Mouse (Mus musculus) gastrocnemius, adult 18-20 months (tissue): ENCODE data around the gene Mettl15. TPM values are rescaled to one million over a fixed set of nuclear protein-coding genes. Genes with fewer than 3 reads are reported as not detected.
"Not testable (repeated sequence)": the region's sequence is repeated elsewhere in the genome, so short reads cannot be mapped to it uniquely, and the experiment has no call there.

ENCODE experiments used
- DNase-seq: peaks from one replicate; pipeline ENCODE4 v3.0.0; 2021; ENCODE audit warnings: low spot score
- long read RNA-seq, 2 experiments: library from polyadenylated mRNA; stranded (forward); transcript quantifications; one replicate each; pipeline ENCODE4 v2.0.0; 2021
- total RNA-seq, 2 experiments: library from RNA; stranded (reverse); gene quantifications; 2 replicates each; pipeline ENCODE4 v1.2.3; 2021

The Mettl15 gene
- 1 to 10 TPM; 5.6 to 6.5 TPM for total RNA-seq
- long read RNA-seq, experiment 1, partial matches to known transcripts = 0 of 7 reads
- long read RNA-seq, experiment 1, other reads (novel, unspliced or antisense) = 5 of 7 reads
- long read RNA-seq, experiment 2, partial matches to known transcripts = 0 of 6 reads
- long read RNA-seq, experiment 2, other reads (novel, unspliced or antisense) = 4 of 6 reads

DNA sequence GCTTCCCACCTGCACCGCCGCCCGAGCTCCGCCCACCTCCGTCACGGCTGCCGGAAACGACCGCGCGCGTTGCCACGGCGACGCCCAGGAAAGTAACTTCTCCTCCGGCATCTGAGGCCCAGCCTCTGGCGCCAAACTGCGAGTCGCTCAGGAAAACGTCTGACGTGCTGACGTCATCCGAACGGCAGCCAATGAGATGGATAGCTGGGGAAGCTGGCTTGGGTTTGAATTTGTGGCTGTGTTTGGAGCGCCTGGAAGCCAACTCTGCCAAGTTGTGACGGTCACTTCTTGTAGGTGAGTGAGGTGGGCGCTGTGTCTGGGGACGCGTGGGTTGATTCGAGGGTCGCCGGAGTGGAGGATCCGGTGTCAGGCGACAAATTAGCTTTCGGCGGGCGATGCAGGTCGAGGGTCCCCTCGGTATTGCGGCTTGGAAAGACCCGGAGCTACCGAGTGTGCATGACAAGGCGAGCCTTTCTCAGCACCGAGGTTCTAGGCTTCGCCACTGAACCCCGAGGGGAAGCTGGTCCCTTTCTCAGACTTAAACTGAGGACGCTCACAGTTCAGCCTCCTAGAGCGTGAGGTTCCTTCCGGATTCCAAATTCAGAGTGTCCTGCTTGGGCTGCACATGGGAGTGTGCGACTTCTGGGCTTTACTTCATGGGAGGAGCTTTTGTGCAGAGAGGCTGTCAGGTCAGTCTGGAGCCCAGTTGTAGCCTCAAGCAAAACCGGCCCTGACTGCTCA lies at the start of gene Mettl15, which contains the start of gene Kif18a:
TSS of gene Mettl15 (minus strand) at position 149 of the 741 bp plus-strand sequence.
TSS of gene Kif18a (plus strand) at position 139 of the 741 bp plus-strand sequence.
- DNase-seq = peak; percentile 93

GRCm38 (mm10) chr2:109311369-109311768 lies 30.8 kb upstream of the Mettl15 start:
- no peak for DNase-seq

- DNase-seq = no peak
These were observed 23.1 kb upstream of the Mettl15 start for GRCm38 (mm10) chr2:109303638-109304037.

DNA sequence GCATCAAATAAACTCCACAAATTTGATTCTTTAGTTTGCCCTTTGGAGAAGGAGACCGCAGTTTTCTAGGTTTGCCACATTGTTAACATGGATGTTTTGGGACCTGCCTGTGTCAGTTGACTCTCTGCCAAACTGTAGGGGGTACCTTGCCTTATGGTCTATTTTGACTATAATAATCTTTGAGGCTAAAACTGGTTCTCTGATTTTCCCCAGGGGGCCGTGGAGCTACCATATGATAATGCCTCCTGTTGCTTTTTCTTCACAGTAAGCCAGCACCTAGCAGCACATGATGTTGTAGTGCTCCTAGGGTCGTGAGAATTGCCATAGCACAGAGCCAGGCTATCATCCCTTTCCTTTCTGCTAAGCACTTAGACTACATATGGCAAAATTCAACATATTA lies 21.7 kb upstream of the Mettl15 start:
- no peak for DNase-seq

DNA sequence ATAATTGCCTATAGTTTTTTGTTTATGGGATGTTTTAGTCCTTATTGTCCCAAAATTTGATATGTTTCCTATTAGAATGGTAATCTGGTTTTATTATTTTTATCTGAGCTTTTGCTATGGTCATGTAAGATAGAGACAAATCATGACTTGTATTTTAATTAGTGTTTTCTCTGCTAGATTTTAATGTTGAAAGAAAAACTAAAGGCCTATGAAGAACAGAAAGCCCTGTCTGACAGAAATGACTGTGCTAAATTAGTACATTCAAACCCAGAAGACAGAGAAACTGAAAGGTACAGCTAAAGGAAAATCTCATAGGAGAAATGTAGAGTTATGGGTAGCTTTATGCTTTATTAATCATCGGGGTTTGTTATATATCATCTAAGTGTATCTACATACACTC lies 17.6 kb upstream of the Mettl15 start:
- no peak for DNase-seq

DNA sequence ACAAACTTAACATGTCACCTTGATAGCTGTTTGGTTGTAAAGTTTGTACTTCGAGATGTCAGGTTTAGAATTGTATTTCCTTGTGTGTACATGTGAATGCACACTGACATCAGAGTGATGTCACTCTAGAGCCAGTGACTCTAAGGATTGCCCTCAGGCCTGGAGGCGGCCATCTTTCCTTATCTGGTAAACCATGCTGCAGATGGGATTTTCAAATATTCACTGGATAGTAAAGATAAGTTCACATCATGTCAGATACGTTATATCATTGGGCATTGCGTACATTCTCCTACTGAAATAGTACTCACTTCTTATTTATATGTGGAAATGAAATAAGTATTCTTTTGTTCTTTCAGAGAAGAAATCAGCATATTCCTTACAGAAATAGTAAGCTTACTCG lies 15.7 kb upstream of the Mettl15 start:
- DNase-seq = no peak

DNA sequence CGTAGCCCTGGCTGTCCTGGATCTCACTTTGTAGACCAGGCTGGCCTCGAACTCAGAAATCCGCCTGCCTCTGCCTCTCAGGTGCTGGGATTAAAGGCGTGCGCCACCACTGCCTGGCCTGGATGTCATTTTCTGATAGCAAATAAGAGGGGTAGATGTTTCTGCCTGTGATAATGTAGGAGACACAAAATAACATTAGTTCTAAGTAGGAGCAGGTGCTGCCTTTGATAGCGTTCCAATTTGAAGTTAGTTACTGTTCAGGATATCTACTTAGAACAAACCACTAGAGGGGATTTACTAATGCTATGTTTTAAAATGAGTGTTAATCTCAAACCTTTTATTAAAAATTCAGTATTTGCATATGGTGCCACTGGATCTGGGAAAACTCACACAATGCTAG lies 8.8 kb upstream of the Mettl15 start:
- no peak for DNase-seq

GRCm38 (mm10) chr2:109284121-109284520 lies 3.6 kb upstream of the Mettl15 start:
- no peak for DNase-seq

DNA sequence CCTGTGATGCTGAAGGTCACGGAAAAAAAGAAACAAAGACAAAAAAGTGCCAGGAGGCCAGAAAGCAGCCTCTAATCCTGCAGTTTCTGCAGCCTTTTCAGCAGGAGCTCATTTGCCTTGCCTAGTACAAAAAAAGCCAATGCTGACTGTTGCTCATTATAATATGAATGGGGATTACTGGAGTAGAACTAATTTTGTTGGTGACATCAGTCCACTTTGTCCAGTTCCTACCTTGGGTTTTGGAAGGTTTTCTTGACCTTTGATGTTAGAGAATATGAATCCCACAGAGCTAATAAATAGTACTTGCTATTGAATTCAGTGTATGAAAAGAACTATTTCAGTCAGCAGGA lies 768 bp upstream of the Mettl15 start:
- no peak for DNase-seq

GRCm38 (mm10) chr2:109280272-109280599 lies 312 bp downstream of the Mettl15 start:
- DNase-seq = no peak

DNA sequence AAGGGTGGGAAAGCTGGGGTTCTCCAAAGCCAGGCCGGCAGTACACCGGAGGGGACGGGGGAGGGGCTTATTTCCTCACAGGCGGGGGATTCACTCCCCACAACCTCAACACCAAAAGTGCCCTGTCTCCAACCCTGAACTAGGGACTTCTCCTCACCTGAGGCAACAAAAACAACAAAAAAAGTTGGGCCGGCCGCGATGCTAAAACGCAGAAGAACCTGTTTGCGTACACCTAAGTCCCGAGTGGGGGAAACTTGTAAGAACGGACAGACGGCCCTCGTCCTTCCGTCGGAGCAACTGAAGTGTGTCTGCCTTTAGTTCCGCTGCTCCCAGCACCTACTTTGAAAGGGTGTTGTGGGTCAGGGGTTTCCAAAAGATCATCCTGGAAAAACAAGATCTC lies 2.5 kb downstream of the Mettl15 start:
- DNase-seq = peak; percentile 20

GRCm38 (mm10) chr2:109277593-109277992 lies 3.0 kb downstream of the Mettl15 start:
- no peak for DNase-seq

- no peak for DNase-seq
These were observed 7.5 kb downstream of the Mettl15 start for GRCm38 (mm10) chr2:109273098-109273497.

DNA sequence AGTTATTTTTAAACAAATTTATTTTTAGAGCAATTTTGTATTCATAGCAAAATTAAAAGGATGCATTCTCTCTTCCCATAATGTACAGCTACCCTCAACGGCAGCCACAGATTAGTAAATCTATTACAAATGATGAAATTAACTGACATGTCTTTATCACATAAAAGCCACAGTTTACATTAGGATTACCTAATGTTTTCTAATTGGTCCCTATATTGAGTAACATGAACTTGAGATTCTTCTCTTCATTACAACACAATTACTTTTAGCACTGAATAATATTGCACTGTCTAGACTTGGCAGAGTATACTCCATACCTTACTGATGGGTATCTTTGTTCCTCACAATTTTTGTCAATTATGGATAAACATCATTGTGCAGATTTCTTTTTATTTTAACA lies 17.8 kb downstream of the Mettl15 start:
- DNase-seq = no peak

DNA sequence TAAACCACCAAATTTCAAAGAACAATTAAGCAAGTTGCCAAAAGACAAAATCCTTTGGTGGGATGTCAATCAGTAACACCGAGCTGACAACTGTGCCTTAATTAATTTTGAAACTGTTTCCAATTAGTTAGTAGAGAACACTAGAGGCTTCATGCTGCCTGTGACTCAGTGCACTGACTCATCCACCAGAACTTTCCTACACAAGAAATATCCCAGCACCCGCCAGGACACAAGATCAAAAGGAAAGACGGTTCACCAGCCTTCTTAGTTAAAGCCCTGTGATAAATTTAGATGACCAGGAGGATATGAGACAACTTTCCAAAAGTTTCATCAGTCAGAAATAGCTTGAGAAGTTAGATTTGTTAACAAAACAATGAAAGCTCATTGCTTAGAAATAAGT lies 38.6 kb downstream of the Mettl15 start:
- peak; percentile 5 for DNase-seq

DNA sequence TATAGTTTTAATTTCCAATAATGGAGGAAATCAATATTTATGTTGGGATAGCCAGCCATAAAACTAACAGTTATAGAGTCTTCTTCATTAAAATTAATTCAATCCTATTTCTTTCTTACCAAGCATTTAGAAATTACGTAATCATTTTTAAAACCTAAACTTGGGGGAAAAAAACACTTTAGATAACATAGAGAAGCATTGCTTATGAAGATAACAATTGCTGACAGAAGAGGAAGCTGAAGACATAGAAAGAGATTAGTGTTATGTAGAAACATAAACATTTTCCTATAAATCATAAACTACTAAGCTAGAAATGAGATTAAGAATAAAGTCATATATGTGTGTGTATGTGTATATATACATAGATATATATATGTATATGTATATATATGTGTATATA lies 44.8 kb downstream of the Mettl15 start:
- no peak for DNase-seq

- no peak for DNase-seq
These were observed 46.7 kb downstream of the Mettl15 start for GRCm38 (mm10) chr2:109233876-109234275.

DNA sequence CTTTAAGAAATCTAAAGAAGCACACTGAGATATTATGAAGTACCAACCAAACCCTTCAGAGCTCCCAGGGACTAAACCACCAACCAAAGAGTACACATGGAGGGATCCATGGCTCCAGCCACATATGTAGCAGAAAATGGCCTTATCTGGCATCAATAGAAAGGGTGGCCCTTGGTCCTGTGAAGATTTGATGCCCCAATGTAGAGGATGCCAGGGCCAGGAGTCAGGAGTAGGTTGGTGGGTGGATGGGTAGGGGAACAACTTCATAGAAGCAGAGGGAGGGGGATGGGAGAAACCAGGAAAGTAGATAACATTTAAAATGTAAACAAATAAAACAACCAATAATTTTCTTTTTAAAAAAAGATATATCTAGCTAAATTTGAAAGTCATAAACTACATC lies 50.1 kb downstream of the Mettl15 start:
- DNase-seq = no peak

DNA sequence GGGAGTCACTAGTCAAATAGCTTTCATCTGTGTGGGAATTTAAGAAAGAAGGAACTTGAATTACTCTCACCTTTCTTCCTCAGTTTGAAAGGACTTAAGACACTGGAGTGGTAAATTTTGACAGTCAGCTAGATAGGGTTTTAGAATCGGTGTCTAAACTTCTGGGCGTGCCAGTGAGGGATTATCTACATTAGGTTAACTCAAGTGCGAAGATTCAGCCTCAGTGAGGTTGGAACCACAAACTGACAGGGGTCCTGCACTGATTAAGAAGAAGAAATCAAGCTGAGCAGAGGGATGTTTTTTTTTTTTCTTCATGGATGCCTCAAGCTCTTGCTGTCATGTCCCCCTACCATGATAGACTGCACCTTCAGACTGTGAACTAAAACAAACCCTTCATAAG lies 53.4 kb downstream of the Mettl15 start:
- DNase-seq = no peak

DNA sequence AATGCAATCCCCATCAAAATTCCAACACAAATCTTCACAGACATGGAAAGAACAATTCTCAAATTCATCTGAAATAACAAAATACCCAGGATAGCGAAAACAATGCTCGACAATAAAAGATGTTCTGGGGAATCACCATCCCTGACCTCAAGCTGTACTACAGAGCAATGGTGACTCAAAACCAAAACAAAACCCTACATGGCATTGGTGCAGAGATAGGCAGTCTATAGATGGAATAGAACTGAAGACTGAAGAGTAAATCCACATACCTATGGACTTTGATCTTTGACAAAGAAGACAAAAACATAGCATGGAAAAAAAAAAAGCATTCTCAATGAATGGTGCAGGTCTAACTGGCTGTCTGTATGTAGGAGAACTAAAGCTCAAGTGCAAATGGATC lies 59.1 kb downstream of the Mettl15 start:
- no peak for DNase-seq

GRCm38 (mm10) chr2:109216678-109217077 lies 63.9 kb downstream of the Mettl15 start:
- DNase-seq = not testable (repeated sequence)

- not testable (repeated sequence) for DNase-seq
These were observed 69.9 kb downstream of the Mettl15 start for GRCm38 (mm10) chr2:109210641-109211040.

DNA sequence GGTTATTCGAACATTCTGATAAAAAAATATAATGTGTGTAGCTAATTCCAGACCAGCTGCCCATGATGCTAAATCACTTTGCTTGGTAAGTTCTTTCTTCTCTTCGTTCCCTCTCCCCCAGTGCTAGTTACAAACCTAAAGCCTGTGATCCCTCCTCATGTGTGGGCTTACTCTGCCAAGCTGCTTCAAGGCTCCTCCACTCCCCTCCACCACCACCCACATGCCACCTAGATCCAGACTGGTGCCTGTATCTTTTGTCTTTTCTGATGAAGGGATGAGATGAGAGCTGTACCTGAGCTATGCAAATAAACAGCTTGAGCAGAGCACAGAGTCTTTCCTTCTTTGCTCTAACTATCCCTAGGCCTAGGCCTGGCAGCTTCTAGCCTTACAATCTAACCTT lies 72.5 kb downstream of the Mettl15 start:
- DNase-seq = no peak

- DNase-seq = no peak
These were observed 97.6 kb downstream of the Mettl15 start for GRCm38 (mm10) chr2:109182993-109183392.
